Mouse (Mus musculus) intestine, embryonic 16.5 days (tissue): ENCODE measurements around the gene Pkib. TPM values are rescaled to one million over a fixed set of nuclear protein-coding genes. Genes with fewer than 3 reads are reported as not detected.

ENCODE experiments used
- ATAC-seq: fragments of 200-750 bp; cut with Nextera tagmentation; 2 replicates; pipeline ENCODE4 v1.8.0; 2017; ENCODE audit warnings: moderate TSS enrichment, moderate library complexity
- H3K27ac ChIP-seq: fragments of 300-500 bp; sonication (generic); 2 replicates; pipeline ENCODE4 v1.5.1; 2014; ENCODE audit warnings: mild to moderate bottlenecking, low read length
- H3K27me3 ChIP-seq: fragments of 300-500 bp; sonication (generic); replicated peaks from 2 replicates; pipeline ENCODE4 v1.6.1; 2014; ENCODE audit warnings: low read length, control low read depth, mixed read lengths; ENCODE audit not compliant: control insufficient read depth, insufficient read depth
- H3K36me3 ChIP-seq: fragments of 300-500 bp; sonication (generic); 2 replicates; pipeline ENCODE4 v1.6.1; 2014; ENCODE audit warnings: low read length, control low read depth; ENCODE audit not compliant: control insufficient read depth, insufficient read depth
- H3K4me1 ChIP-seq: fragments of 300-500 bp; sonication (generic); 2 replicates; pipeline ENCODE4 v1.6.1; 2014; ENCODE audit warnings: low read length, control low read depth, mixed read lengths; ENCODE audit not compliant: control insufficient read depth, insufficient read depth
- H3K4me2 ChIP-seq: fragments of 300-500 bp; sonication (generic); 2 replicates; pipeline ENCODE4 v1.6.1; 2014; ENCODE audit warnings: low read depth, low read length, control low read depth
- H3K4me3 ChIP-seq: fragments of 300-500 bp; sonication (generic); 2 replicates; pipeline ENCODE4 v1.5.1; 2014; ENCODE audit warnings: mild to moderate bottlenecking, low read length
- H3K9ac ChIP-seq: fragments of 300-500 bp; sonication (generic); 2 replicates; pipeline ENCODE4 v1.6.1; 2014; ENCODE audit warnings: low read depth, low read length
- H3K9me3 ChIP-seq: fragments of 300-500 bp; sonication (generic); 2 replicates; pipeline ENCODE4 v1.6.1; 2016; ENCODE audit warnings: low read length, control low read depth; ENCODE audit not compliant: control insufficient read depth
- WGBS: fragments of 180-500 bp; shearing (Covaris S2); extraction: QIAGEN DNeasy Blood & Tissue Kit; methylation state at CpG from one replicate; pipeline ENCODE4 v1.1.7; 2014; 5-methylcytosine and 5-hydroxymethylcytosine counted together
- polyA plus RNA-seq: library from polyadenylated mRNA; unstranded; fragments of >200 nt; fragmentation: Nextera tagmentation; extraction: Ambion mirVana; gene quantifications from 2 replicates; pipeline ENCODE4 v1.2.1, GENCODE M21; 2015

The Pkib gene
- polyA plus RNA-seq, 1 experiment from 2014 or later: 2.4 TPM

GRCm38 (mm10) chr10:57702246-57702645, 70.5 kb downstream of the Pkib start:
- no peaks in the 10 kb centered on the region for H3K4me1 ChIP-seq
- H3K9me3 ChIP-seq: no peaks in the 10 kb centered on the region
- no peak overlapping the region for H3K4me2 ChIP-seq
- H3K27ac ChIP-seq: no peak overlapping the region
- no peak overlapping the region for H3K9ac ChIP-seq
- H3K27me3 ChIP-seq: no peaks in the 10 kb centered on the region
- H3K36me3 ChIP-seq: no peaks in the 10 kb centered on the region
- ATAC-seq: no peak
- WGBS: 71% methylated on average over 4 of the region's 4 CpGs
- no peak overlapping the region for H3K4me3 ChIP-seq

- Histone ChIP-seq H3K9me3 (no peaks in the 10 kb centered on the region), H3K9ac (no peak overlapping the region), H3K27ac (no peak overlapping the region), H3K4me1 (no peaks in the 10 kb centered on the region), H3K4me3 (no peak overlapping the region), H3K36me3 (no peaks in the 10 kb centered on the region), H3K27me3 (no peaks in the 10 kb centered on the region), H3K4me2 (no peak overlapping the region)
- no peak for ATAC-seq
Measured at GRCm38 (mm10) chr10:57721035-57721434, 89.3 kb downstream of the Pkib start.

GRCm38 (mm10) chr10:57722363-57722762, 90.6 kb downstream of the Pkib start:
- no peak overlapping the region for H3K4me2 ChIP-seq
- no peaks in the 10 kb centered on the region for H3K27me3 ChIP-seq
- no peaks in the 10 kb centered on the region for H3K4me1 ChIP-seq
- no peak overlapping the region for H3K27ac ChIP-seq
- no peak for ATAC-seq
- no peaks in the 10 kb centered on the region for H3K9me3 ChIP-seq
- H3K9ac ChIP-seq: no peak overlapping the region
- H3K36me3 ChIP-seq: no peaks in the 10 kb centered on the region
- no peak overlapping the region for H3K4me3 ChIP-seq
- WGBS: 71% methylated on average over 3 of the region's 3 CpGs

GRCm38 (mm10) chr10:57727666-57728065, 95.9 kb downstream of the Pkib start:
- H3K9ac ChIP-seq: no peak overlapping the region
- no peak for ATAC-seq
- no peak overlapping the region for H3K27ac ChIP-seq
- no peaks in the 10 kb centered on the region for H3K4me1 ChIP-seq
- no peaks in the 10 kb centered on the region for H3K27me3 ChIP-seq
- H3K4me3 ChIP-seq: no peak overlapping the region
- no peak overlapping the region for H3K4me2 ChIP-seq
- no peaks in the 10 kb centered on the region for H3K9me3 ChIP-seq
- H3K36me3 ChIP-seq: no peaks in the 10 kb centered on the region
- WGBS: 79% methylated on average over 8 of the region's 8 CpGs

- WGBS: 78% methylated on average over 3 of the region's 3 CpGs
- Histone ChIP-seq H3K9me3 (no peaks in the 10 kb centered on the region), H3K4me3 (no peak overlapping the region), H3K4me2 (no peak overlapping the region), H3K27ac (no peak overlapping the region), H3K36me3 (no peaks in the 10 kb centered on the region), H3K9ac (no peak overlapping the region), H3K4me1 (no peaks in the 10 kb centered on the region), H3K27me3 (no peaks in the 10 kb centered on the region)
- ATAC-seq: no peak
Measured at GRCm38 (mm10) chr10:57731672-57732071, 99.9 kb downstream of the Pkib start.

- no peaks in the 10 kb centered on the region for H3K4me1 ChIP-seq
- no peak for ATAC-seq
Measured at GRCm38 (mm10) chr10:57740733-57741132, 109.0 kb downstream of the Pkib start.

GRCm38 (mm10) chr10:57741351-57741750, 109.6 kb downstream of the Pkib start:
- Histone ChIP-seq H3K9ac (no peak overlapping the region), H3K9me3 (no peaks in the 10 kb centered on the region), H3K27me3 (no peaks in the 10 kb centered on the region), H3K4me2 (no peak overlapping the region), H3K36me3 (no peaks in the 10 kb centered on the region), H3K4me1 (no peaks in the 10 kb centered on the region), H3K27ac (no peak overlapping the region), H3K4me3 (no peak overlapping the region)
- 67% methylated on average over 2 of the region's 2 CpGs for WGBS
- ATAC-seq: no peak

More at GRCm38 (mm10) chr10:57740733-57741132, 109.0 kb downstream of the Pkib start:
- Histone ChIP-seq H3K9ac (no peak overlapping the region), H3K27me3 (no peaks in the 10 kb centered on the region), H3K36me3 (no peaks in the 10 kb centered on the region), H3K27ac (no peak overlapping the region), H3K4me2 (no peak overlapping the region), H3K4me3 (no peak overlapping the region), H3K9me3 (no peaks in the 10 kb centered on the region)
- 62% methylated on average over 4 of the region's 4 CpGs for WGBS

- Histone ChIP-seq H3K27ac (no peak overlapping the region), H3K4me2 (no peak overlapping the region), H3K9ac (no peak overlapping the region), H3K4me1 (no peaks in the 10 kb centered on the region), H3K9me3 (no peaks in the 10 kb centered on the region), H3K4me3 (no peak overlapping the region), H3K27me3 (no peaks in the 10 kb centered on the region), H3K36me3 (no peaks in the 10 kb centered on the region)
- ATAC-seq: no peak
- WGBS: 71% methylated on average over 7 of the region's 7 CpGs
Measured at GRCm38 (mm10) chr10:57743045-57743444, 111.3 kb downstream of the Pkib start.

GRCm38 (mm10) chr10:57743606-57744016, 111.8 kb downstream of the Pkib start:
- 4% methylated on average over 6 of the region's 6 CpGs for WGBS
- H3K36me3 ChIP-seq: no peaks in the 10 kb centered on the region
- H3K27ac ChIP-seq: no peak overlapping the region
- H3K4me1 ChIP-seq: no peaks in the 10 kb centered on the region
- 0 out of 2 replicates have a peak overlapping the region, but pooled peaks have one; percentile 39 for H3K9ac ChIP-seq
- ATAC-seq: peak; percentile 74
- H3K27me3 ChIP-seq: no peaks in the 10 kb centered on the region
- no peaks in the 10 kb centered on the region for H3K9me3 ChIP-seq
- H3K4me2 ChIP-seq: peak overlapping the region; percentile 57
- H3K4me3 ChIP-seq: peak overlapping the region; percentile 41

GRCm38 (mm10) chr10:57744128-57744765, 112.5 kb downstream of the Pkib start:
- no peaks in the 10 kb centered on the region for H3K27me3 ChIP-seq
- ATAC-seq: no peak
- no peaks in the 10 kb centered on the region for H3K4me1 ChIP-seq
- H3K9ac ChIP-seq: no peak overlapping the region
- H3K4me2 ChIP-seq: no peak overlapping the region
- no peaks in the 10 kb centered on the region for H3K36me3 ChIP-seq
- H3K27ac ChIP-seq: no peak overlapping the region
- WGBS: 37% methylated on average over 2 of the region's 2 CpGs
- H3K4me3 ChIP-seq: no peak overlapping the region
- no peaks in the 10 kb centered on the region for H3K9me3 ChIP-seq
